Mouse (Mus musculus) bone marrow macrophage, adult 2 months (primary cell): ENCODE results near the gene Telo2.

ENCODE experiments used
- CTCF ChIP-seq: IDR thresholded peaks from 2 replicates; pipeline ENCODE4 v1.5.1; 2012; ENCODE audit warnings: low read depth, mild to moderate bottlenecking, low read length, moderate library complexity
- POLR2A ChIP-seq: IDR thresholded peaks from 2 replicates; pipeline ENCODE4 v1.6.1; 2012; ENCODE audit warnings: mild to moderate bottlenecking, low read depth, low read length, borderline replicate concordance

DNA sequence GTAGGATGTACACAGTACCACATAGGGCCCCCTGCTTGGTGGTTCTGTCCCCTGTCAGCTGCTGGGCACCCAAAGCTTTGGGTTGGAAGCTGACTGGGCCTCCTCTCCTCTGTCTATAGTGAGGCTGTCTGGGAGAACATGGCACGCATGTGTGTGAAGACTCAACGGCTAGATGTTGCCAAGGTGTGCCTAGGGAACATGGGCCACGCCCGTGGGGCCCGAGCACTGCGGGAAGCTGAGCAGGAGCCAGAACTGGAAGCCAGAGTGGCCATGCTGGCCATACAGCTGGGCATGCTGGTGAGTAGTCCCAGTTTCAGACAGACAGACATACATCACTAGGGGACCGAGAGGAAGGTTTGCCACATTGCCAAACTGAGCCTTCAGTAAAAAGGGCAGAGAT is 29.0 kb downstream of the Telo2 start:
- TF ChIP-seq POLR2A (no peak), CTCF (no peak)
